Mouse (Mus musculus) hindbrain, embryonic 16.5 days (tissue): ENCODE results near the gene Gsk3b. TPM values are rescaled to one million over a fixed set of nuclear protein-coding genes. Genes with fewer than 3 reads are reported as not detected.

Source experiments
- ATAC-seq: fragments of 200-750 bp; cut with Nextera tagmentation; 2 replicates; pipeline ENCODE4 v1.8.0; 2017; ENCODE audit warnings: moderate TSS enrichment, moderate library complexity
- H3K27ac ChIP-seq: fragments of 300-500 bp; sonication (generic); 2 replicates; pipeline ENCODE4 v1.5.1; 2014; ENCODE audit warnings: low read depth, mild to moderate bottlenecking, control low read depth, low read length, moderate library complexity
- H3K27me3 ChIP-seq: fragments of 300-500 bp; sonication (generic); replicated peaks from 2 replicates; pipeline ENCODE4 v1.6.1; 2014; ENCODE audit warnings: low read length; ENCODE audit not compliant: control insufficient read depth, insufficient read depth
- H3K36me3 ChIP-seq: fragments of 300-500 bp; sonication (generic); 2 replicates; pipeline ENCODE4 v1.6.1; 2014; ENCODE audit warnings: mild to moderate bottlenecking, low read length, moderate library complexity, mixed read lengths; ENCODE audit not compliant: control insufficient read depth, insufficient read depth
- H3K4me1 ChIP-seq: fragments of 300-500 bp; sonication (generic); 2 replicates; pipeline ENCODE4 v1.6.1; 2014; ENCODE audit warnings: low read depth, low read length; ENCODE audit not compliant: control insufficient read depth, insufficient read depth
- H3K4me2 ChIP-seq: fragments of 300-500 bp; sonication (generic); 2 replicates; pipeline ENCODE4 v1.6.1; 2014; ENCODE audit warnings: mild to moderate bottlenecking, low read length, control low read depth, moderate library complexity
- H3K4me3 ChIP-seq: fragments of 300-500 bp; sonication (generic); 2 replicates; pipeline ENCODE4 v1.5.1; 2014; ENCODE audit warnings: mild to moderate bottlenecking, low read length, control low read depth, moderate library complexity
- H3K9ac ChIP-seq: fragments of 300-500 bp; sonication (generic); 2 replicates; pipeline ENCODE4 v1.6.1; 2014; ENCODE audit warnings: low read depth, mild to moderate bottlenecking, control low read depth, low read length, moderate library complexity
- H3K9me3 ChIP-seq: fragments of 300-500 bp; sonication (generic); 2 replicates; pipeline ENCODE4 v1.6.1; 2014; ENCODE audit warnings: mild to moderate bottlenecking, low read length, moderate library complexity; ENCODE audit not compliant: control insufficient read depth
- WGBS: fragments of 180-500 bp; shearing (Covaris S2); extraction: QIAGEN DNeasy Blood & Tissue Kit; methylation state at CpG from one replicate; pipeline ENCODE4 v1.1.7; 2014; 5-methylcytosine and 5-hydroxymethylcytosine counted together
- polyA plus RNA-seq: library from polyadenylated mRNA; unstranded; fragments of >200 nt; fragmentation: Nextera tagmentation; extraction: Ambion mirVana; gene quantifications from 2 replicates; pipeline ENCODE4 v1.2.1, GENCODE M21; 2015

The Gsk3b gene
- polyA plus RNA-seq, 1 experiment from 2014 or later, result 131 TPM

- no peaks in the 10 kb centered on the region for H3K27me3 ChIP-seq
- H3K4me1 ChIP-seq, result no peaks in the 10 kb centered on the region; the same call in 1 of the 2 replicates
- no peaks in the 10 kb centered on the region for H3K9me3 ChIP-seq
- H3K27ac ChIP-seq, result no peak overlapping the region
- H3K4me3 ChIP-seq, result no peak overlapping the region
- WGBS, result 74% methylated on average over 3 of the region's 3 CpGs
- no peak for ATAC-seq
- no peaks in the 10 kb centered on the region for H3K36me3 ChIP-seq
- no peak overlapping the region for H3K9ac ChIP-seq
- no peak overlapping the region for H3K4me2 ChIP-seq
Observed at GRCm38 (mm10) chr16:38162019-38162418, 73.2 kb downstream of the Gsk3b start.

- Histone ChIP-seq H3K9ac (no peak overlapping the region), H3K27ac (no peak overlapping the region), H3K4me2 (no peak overlapping the region), H3K4me1 (no peaks in the 10 kb centered on the region), H3K4me3 (no peak overlapping the region), H3K36me3 (no peaks in the 10 kb centered on the region), H3K27me3 (no peaks in the 10 kb centered on the region), H3K9me3 (no peaks in the 10 kb centered on the region)
- 0 out of 2 replicates have a peak, but pooled peaks have one; percentile 21 for ATAC-seq
- WGBS, result 93% methylated on average over 7 of the region's 7 CpGs
Observed at GRCm38 (mm10) chr16:38164811-38165591, 76.2 kb downstream of the Gsk3b start.

GRCm38 (mm10) chr16:38168971-38169370, 80.2 kb downstream of the Gsk3b start:
- Histone ChIP-seq H3K27ac (no peak overlapping the region), H3K36me3 (0 out of 2 replicates have a peak, but pooled peaks cover 2% of the 10 kb centered on the region), H3K4me1 (no peaks in the 10 kb centered on the region; the same call in 1 of the 2 replicates), H3K9me3 (no peaks in the 10 kb centered on the region), H3K9ac (no peak overlapping the region), H3K27me3 (no peaks in the 10 kb centered on the region), H3K4me3 (no peak overlapping the region), H3K4me2 (no peak overlapping the region)
- ATAC-seq, result no peak
- 93% methylated on average over 5 of the region's 5 CpGs for WGBS

- ATAC-seq, result no peak
- no peaks in the 10 kb centered on the region for H3K27me3 ChIP-seq
- WGBS, result 60% methylated on average over 4 of the region's 4 CpGs
Observed at GRCm38 (mm10) chr16:38179150-38179549, 90.3 kb downstream of the Gsk3b start.

GRCm38 (mm10) chr16:38181421-38181820, 92.6 kb downstream of the Gsk3b start:
- Histone ChIP-seq H3K27me3 (no peaks in the 10 kb centered on the region), H3K9me3 (no peaks in the 10 kb centered on the region), H3K36me3 (peaks cover 6% of the 10 kb centered on the region; the same call in 1 of the 2 replicates), H3K4me2 (no peak overlapping the region), H3K9ac (no peak overlapping the region), H3K4me3 (no peak overlapping the region), H3K27ac (no peak overlapping the region), H3K4me1 (no peaks in the 10 kb centered on the region; the same call in 1 of the 2 replicates)
- 91% methylated on average over 8 of the region's 8 CpGs for WGBS
- ATAC-seq, result no peak

More at GRCm38 (mm10) chr16:38179150-38179549, 90.3 kb downstream of the Gsk3b start:
- Histone ChIP-seq H3K4me2 (no peak overlapping the region), H3K9ac (no peak overlapping the region), H3K36me3 (peaks cover 2% of the 10 kb centered on the region; the same call in 1 of the 2 replicates), H3K4me3 (no peak overlapping the region), H3K27ac (no peak overlapping the region), H3K9me3 (no peaks in the 10 kb centered on the region), H3K4me1 (no peaks in the 10 kb centered on the region; the same call in 1 of the 2 replicates)

GRCm38 (mm10) chr16:38184657-38185269, 96.0 kb downstream of the Gsk3b start:
- H3K27ac ChIP-seq, result no peak overlapping the region
- 87% methylated on average over 8 of the region's 8 CpGs for WGBS
- no peak overlapping the region for H3K4me2 ChIP-seq
- no peak for ATAC-seq
- no peak overlapping the region for H3K9ac ChIP-seq
- no peaks in the 10 kb centered on the region for H3K9me3 ChIP-seq
- no peak overlapping the region for H3K4me3 ChIP-seq
- no peaks in the 10 kb centered on the region for H3K27me3 ChIP-seq
- H3K4me1 ChIP-seq, result no peaks in the 10 kb centered on the region; the same call in 1 of the 2 replicates
- peaks cover 6% of the 10 kb centered on the region; the same call in 1 of the 2 replicates for H3K36me3 ChIP-seq

GRCm38 (mm10) chr16:38189952-38190351, 101.2 kb downstream of the Gsk3b start:
- Histone ChIP-seq H3K4me3 (no peak overlapping the region), H3K27ac (no peak overlapping the region), H3K27me3 (no peaks in the 10 kb centered on the region), H3K4me2 (no peak overlapping the region), H3K4me1 (no peaks in the 10 kb centered on the region), H3K9ac (no peak overlapping the region), H3K9me3 (no peaks in the 10 kb centered on the region), H3K36me3 (peaks cover 11% of the 10 kb centered on the region)
- no peak for ATAC-seq
- 95% methylated on average over 4 of the region's 4 CpGs for WGBS

GRCm38 (mm10) chr16:38190531-38190930, 101.7 kb downstream of the Gsk3b start:
- ATAC-seq, result no peak

GRCm38 (mm10) chr16:38191460-38191859, 102.7 kb downstream of the Gsk3b start:
- no peak for ATAC-seq
- Histone ChIP-seq H3K4me2 (no peak overlapping the region), H3K27ac (no peak overlapping the region), H3K9me3 (no peaks in the 10 kb centered on the region), H3K4me3 (no peak overlapping the region), H3K4me1 (no peaks in the 10 kb centered on the region), H3K36me3 (peaks cover 11% of the 10 kb centered on the region), H3K9ac (no peak overlapping the region), H3K27me3 (no peaks in the 10 kb centered on the region)
- WGBS, result 91% methylated on average over 6 of the region's 6 CpGs

More at GRCm38 (mm10) chr16:38190531-38190930, 101.7 kb downstream of the Gsk3b start:
- H3K4me2 ChIP-seq, result no peak overlapping the region
- H3K4me3 ChIP-seq, result no peak overlapping the region
- peaks cover 11% of the 10 kb centered on the region for H3K36me3 ChIP-seq
- no peaks in the 10 kb centered on the region for H3K27me3 ChIP-seq
- H3K9me3 ChIP-seq, result no peaks in the 10 kb centered on the region
- 89% methylated on average over 3 of the region's 3 CpGs for WGBS
- no peak overlapping the region for H3K9ac ChIP-seq
- no peaks in the 10 kb centered on the region for H3K4me1 ChIP-seq
- no peak overlapping the region for H3K27ac ChIP-seq
